Mouse (Mus musculus) embryonic facial prominence, embryonic 11.5 days (tissue): Measurements from ENCODE around the gene Tmem131. TPM values are rescaled to one million over a fixed set of nuclear protein-coding genes. Genes with fewer than 3 reads are reported as not detected.

Experiments
- ATAC-seq: fragments of 200-750 bp; cut with Nextera tagmentation; replicated peaks from 2 replicates; pipeline ENCODE4 v1.8.0; 2017; ENCODE audit warnings: low read depth; ENCODE audit not compliant: insufficient number of reproducible peaks, low FRiP score, low TSS enrichment
- DNase-seq: peaks from one replicate; pipeline ENCODE4 v3.0.0-alpha.2; 2015; ENCODE audit warnings: low spot score
- H3K27ac ChIP-seq: fragments of 300-500 bp; sonication (generic); replicated peaks from 2 replicates; pipeline ENCODE4 v1.5.1; 2014; ENCODE audit warnings: mild to moderate bottlenecking, low read depth, low read length, control low read depth
- H3K27me3 ChIP-seq: fragments of 300-500 bp; sonication (generic); 2 replicates; pipeline ENCODE4 v1.6.1; 2014; ENCODE audit warnings: mild to moderate bottlenecking, low read length, moderate library complexity, mixed read lengths; ENCODE audit not compliant: control insufficient read depth, insufficient read depth
- H3K36me3 ChIP-seq: fragments of 300-500 bp; sonication (generic); replicated peaks from 2 replicates; pipeline ENCODE4 v1.6.1; 2014; ENCODE audit warnings: low read depth, mild to moderate bottlenecking, low read length, moderate library complexity, mixed read lengths; ENCODE audit not compliant: control insufficient read depth, insufficient read depth
- H3K4me1 ChIP-seq: fragments of 300-500 bp; sonication (generic); 2 replicates; pipeline ENCODE4 v1.6.1; 2014; ENCODE audit warnings: low read length, mixed read lengths; ENCODE audit not compliant: control insufficient read depth, insufficient read depth
- H3K4me2 ChIP-seq: fragments of 300-500 bp; sonication (generic); 2 replicates; pipeline ENCODE4 v1.6.1; 2014; ENCODE audit warnings: low read depth, mild to moderate bottlenecking, control low read depth, low read length, moderate library complexity
- H3K4me3 ChIP-seq: fragments of 300-500 bp; sonication (generic); 2 replicates; pipeline ENCODE4 v1.5.1; 2014; ENCODE audit warnings: low read depth, low read length, control low read depth
- H3K9ac ChIP-seq: fragments of 300-500 bp; sonication (generic); replicated peaks from 2 replicates; pipeline ENCODE4 v1.6.1; 2014; ENCODE audit warnings: mild to moderate bottlenecking, control low read depth, low read length
- H3K9me3 ChIP-seq: fragments of 300-500 bp; sonication (generic); replicated peaks from 2 replicates; pipeline ENCODE4 v1.6.1; 2016; ENCODE audit warnings: mild to moderate bottlenecking, low read length, inconsistent platforms, mixed read lengths; ENCODE audit not compliant: control insufficient read depth
- WGBS: fragments of 180-500 bp; shearing (Covaris S2); extraction: QIAGEN DNeasy Blood & Tissue Kit; methylation state at CpG from one replicate; pipeline ENCODE4 v1.1.7; 2014; 5-methylcytosine and 5-hydroxymethylcytosine counted together
- polyA plus RNA-seq: library from polyadenylated mRNA; unstranded; fragments of >200 nt; fragmentation: Nextera tagmentation; extraction: Ambion mirVana; gene quantifications from 2 replicates; pipeline ENCODE4 v1.2.1, GENCODE M21; 2014

Tmem131 gene
- polyA plus RNA-seq, 1 experiment from 2014 or later: 18.9 TPM

DNA sequence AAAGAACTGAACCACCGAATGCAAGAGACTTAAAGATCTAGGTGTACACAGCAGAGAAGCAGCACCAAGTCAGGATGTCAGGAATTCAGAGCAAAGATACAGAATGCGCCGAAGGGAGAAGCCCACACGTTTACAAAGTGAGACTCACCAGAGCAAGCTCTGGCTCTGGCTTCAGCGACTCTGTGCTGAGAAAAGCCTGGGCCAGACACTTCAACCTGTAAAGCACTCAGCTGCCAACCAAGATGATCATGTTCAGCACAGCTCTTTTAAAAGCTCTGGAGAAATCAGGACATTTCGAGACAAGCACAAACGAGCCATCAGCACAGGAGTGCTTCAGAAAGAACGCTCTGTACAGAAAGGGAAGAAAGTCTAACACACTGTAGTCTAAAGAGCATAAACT lies 96.2 kb downstream of the Tmem131 start:
- 93% methylated on average over 8 of the region's 8 CpGs for WGBS

DNA sequence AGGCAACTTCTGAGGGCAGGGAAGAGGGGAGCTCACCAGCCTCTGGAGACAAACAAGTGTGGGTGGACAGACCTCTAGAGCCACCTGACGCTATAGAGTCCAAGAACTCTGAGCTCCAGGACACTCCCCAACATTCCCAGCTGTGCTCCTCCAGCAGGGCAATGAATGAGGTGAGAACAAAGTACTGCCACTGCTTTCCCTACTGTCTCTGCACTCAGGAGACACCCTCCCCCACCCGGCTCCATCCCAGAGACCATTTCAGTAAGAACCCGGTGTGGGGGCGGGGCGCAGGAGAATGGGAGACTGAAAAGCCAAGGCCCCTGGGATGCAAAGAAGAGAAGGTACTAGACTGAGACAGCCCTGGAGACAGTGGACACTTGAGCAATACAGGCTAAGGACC lies 98.4 kb downstream of the Tmem131 start:
- DNase-seq (no peak), ATAC-seq (no peak)
- H3K4me2 ChIP-seq: no peak overlapping the region
- no peak overlapping the region for H3K27ac ChIP-seq
- no peak overlapping the region for H3K9ac ChIP-seq
- no peaks in the 10 kb centered on the region for H3K27me3 ChIP-seq
- H3K4me1 ChIP-seq: no peaks in the 10 kb centered on the region; the same call in 1 of the 2 replicates
- no peaks in the 10 kb centered on the region for H3K36me3 ChIP-seq
- no peak overlapping the region for H3K4me3 ChIP-seq
- no peaks in the 10 kb centered on the region for H3K9me3 ChIP-seq
- WGBS: 30% methylated on average over 5 of the region's 5 CpGs

More for the DNA sequence above, 96.2 kb downstream of the Tmem131 start:
- Histone ChIP-seq H3K9me3 (no peaks in the 10 kb centered on the region), H3K27ac (no peak overlapping the region), H3K4me1 (no peaks in the 10 kb centered on the region; the same call in 1 of the 2 replicates), H3K9ac (no peak overlapping the region), H3K27me3 (no peaks in the 10 kb centered on the region), H3K4me2 (no peak overlapping the region), H3K4me3 (no peak overlapping the region), H3K36me3 (no peaks in the 10 kb centered on the region)
- DNase-seq: no peak
- ATAC-seq: no peak

DNA sequence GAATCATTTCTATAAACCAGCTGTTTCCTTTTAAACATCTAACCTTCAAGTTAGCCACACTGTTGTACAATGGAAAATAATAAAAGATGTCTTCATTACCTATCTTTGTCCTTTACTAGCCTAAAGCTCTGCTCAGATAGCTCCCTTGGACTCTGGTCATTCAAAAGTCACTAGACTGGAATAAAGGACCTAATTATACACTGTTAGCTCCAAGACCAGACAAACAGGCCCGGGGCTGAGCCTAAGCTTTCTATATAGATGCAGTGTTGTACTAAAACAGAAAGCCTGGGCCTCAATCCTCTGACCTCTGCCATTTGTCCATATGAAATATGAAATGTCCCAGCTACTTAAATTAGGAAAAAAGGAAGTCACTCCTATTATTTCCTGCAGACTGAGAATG lies 101.7 kb downstream of the Tmem131 start:
- 50% methylated on average over 1 of the region's 1 CpGs for WGBS
- Histone ChIP-seq H3K27me3 (no peaks in the 10 kb centered on the region), H3K4me2 (no peak overlapping the region), H3K27ac (no peak overlapping the region), H3K9me3 (no peaks in the 10 kb centered on the region), H3K4me3 (no peak overlapping the region), H3K9ac (no peak overlapping the region), H3K36me3 (no peaks in the 10 kb centered on the region), H3K4me1 (no peaks in the 10 kb centered on the region; the same call in 1 of the 2 replicates)
- DNase-seq (no peak), ATAC-seq (no peak)

DNA sequence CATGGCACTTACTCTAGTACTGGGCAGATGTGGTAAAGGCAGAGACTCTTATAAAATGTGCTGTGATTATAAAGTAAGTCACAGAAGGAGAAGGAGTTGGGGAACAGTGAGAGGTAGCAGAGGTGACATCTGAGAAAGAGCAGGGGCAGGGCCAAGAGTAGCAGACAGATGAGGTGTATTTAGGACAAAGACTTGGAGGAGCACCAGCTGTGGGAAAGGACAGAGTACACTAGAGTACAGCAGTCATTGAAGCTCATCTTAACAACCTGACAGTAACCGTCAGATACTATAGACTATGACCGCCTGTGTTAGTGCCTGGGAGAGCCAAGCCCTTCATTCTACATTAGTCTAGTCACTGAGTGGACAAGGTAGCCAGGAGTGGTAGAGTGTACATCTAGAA lies 102.5 kb downstream of the Tmem131 start:
- no peak overlapping the region for H3K27ac ChIP-seq
- ATAC-seq: no peak
- no peaks in the 10 kb centered on the region for H3K27me3 ChIP-seq
- no peak overlapping the region for H3K4me2 ChIP-seq
- DNase-seq: no peak
- no peaks in the 10 kb centered on the region for H3K9me3 ChIP-seq
- H3K9ac ChIP-seq: no peak overlapping the region
- H3K4me1 ChIP-seq: no peaks in the 10 kb centered on the region; the same call in 1 of the 2 replicates
- H3K36me3 ChIP-seq: no peaks in the 10 kb centered on the region
- no peak overlapping the region for H3K4me3 ChIP-seq
- WGBS: 93% methylated on average over 2 of the region's 2 CpGs

GRCm38 (mm10) chr1:36839858-36840257 lies 103.6 kb downstream of the Tmem131 start:
- no peak for DNase-seq
- Histone ChIP-seq H3K27me3 (no peaks in the 10 kb centered on the region), H3K9me3 (no peaks in the 10 kb centered on the region), H3K36me3 (no peaks in the 10 kb centered on the region), H3K4me3 (no peak overlapping the region), H3K9ac (no peak overlapping the region), H3K4me1 (no peaks in the 10 kb centered on the region), H3K4me2 (no peak overlapping the region), H3K27ac (no peak overlapping the region)
- no peak for ATAC-seq
- WGBS: 95% methylated on average over 3 of the region's 3 CpGs

DNA sequence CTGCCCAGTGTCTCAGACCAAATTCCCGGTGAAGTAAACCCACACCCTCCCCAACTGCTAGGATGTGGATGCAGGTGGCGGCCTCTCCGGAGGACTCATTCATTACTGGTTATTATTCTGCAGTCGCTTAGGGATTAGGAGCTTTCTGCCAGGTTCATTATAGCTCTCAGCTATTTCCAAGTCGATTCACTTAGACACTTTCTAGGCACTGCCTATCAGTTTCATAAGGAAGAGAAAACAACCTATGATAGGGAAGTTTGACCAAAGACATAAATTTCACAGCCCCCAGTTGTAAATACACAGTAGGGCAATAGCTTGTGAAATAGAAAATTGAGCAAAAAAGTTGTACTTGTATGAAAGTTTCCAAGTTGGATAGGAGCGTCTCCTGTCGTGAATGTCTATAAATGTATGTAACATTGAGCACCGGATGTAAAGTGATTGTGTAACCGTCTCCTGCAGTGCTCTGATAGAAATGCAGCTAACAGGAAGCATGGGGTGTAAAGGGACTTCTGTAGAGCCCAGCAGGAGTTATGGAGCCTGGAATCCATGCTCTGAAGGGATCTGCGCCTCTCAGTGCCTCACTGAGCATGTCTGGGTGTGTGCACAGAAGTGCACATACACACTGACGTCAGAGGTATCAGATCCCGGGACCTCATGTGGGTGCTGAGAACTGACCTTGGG lies 107.1 kb downstream of the Tmem131 start:
- H3K4me3 ChIP-seq: no peak overlapping the region
- H3K9me3 ChIP-seq: no peaks in the 10 kb centered on the region
- H3K27ac ChIP-seq: no peak overlapping the region
- 84% methylated on average over 12 of the region's 12 CpGs for WGBS
- H3K4me2 ChIP-seq: no peak overlapping the region
- H3K9ac ChIP-seq: no peak overlapping the region
- DNase-seq (no peak), ATAC-seq (no peak)
- H3K27me3 ChIP-seq: no peaks in the 10 kb centered on the region
- no peaks in the 10 kb centered on the region for H3K4me1 ChIP-seq
- peaks cover 2% of the 10 kb centered on the region for H3K36me3 ChIP-seq

DNA sequence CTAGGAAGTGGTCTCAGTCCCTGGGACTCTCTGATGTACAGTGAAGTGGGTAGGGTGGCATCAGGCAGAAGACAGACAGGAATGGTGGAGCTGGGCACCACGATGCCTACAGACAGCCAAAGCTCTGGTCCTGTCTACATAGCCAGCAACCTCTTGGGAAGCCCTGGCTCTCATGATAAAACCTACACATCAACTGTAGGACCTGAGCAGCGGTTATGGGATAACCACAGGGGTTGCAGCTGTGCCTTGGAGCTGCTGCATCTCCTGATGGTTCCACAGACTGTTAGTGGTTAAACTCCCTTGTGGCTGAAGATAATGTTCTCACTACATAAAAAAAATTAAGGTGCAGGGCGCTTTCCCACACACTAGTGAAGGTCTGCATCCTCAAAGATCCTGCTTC lies 107.9 kb downstream of the Tmem131 start:
- H3K4me3 ChIP-seq: no peak overlapping the region
- no peaks in the 10 kb centered on the region for H3K9me3 ChIP-seq
- no peak overlapping the region for H3K4me2 ChIP-seq
- H3K4me1 ChIP-seq: no peaks in the 10 kb centered on the region
- ATAC-seq (no peak), DNase-seq (no peak)
- H3K27me3 ChIP-seq: no peaks in the 10 kb centered on the region
- H3K9ac ChIP-seq: no peak overlapping the region
- WGBS: 94% methylated on average over 3 of the region's 3 CpGs
- peaks cover 2% of the 10 kb centered on the region for H3K36me3 ChIP-seq
- no peak overlapping the region for H3K27ac ChIP-seq

GRCm38 (mm10) chr1:36834090-36834489 lies 109.4 kb downstream of the Tmem131 start:
- Histone ChIP-seq H3K4me2 (no peak overlapping the region), H3K36me3 (peaks cover 2% of the 10 kb centered on the region), H3K9ac (no peak overlapping the region), H3K27me3 (no peaks in the 10 kb centered on the region), H3K4me3 (no peak overlapping the region), H3K27ac (no peak overlapping the region), H3K9me3 (no peaks in the 10 kb centered on the region), H3K4me1 (no peaks in the 10 kb centered on the region)
- ATAC-seq: no peak
- DNase-seq: no peak
- WGBS: 90% methylated on average over 7 of the region's 7 CpGs
